Mouse (Mus musculus): Measurements from ENCODE around the gene Ezr. TPM values are rescaled to one million over a fixed set of nuclear protein-coding genes. Genes with fewer than 3 reads are reported as not detected.

The Ezr gene
- polyA plus RNA-seq, 1 experiment from 2014 or later, result 105 TPM

- 44% methylated on average over 5 of the region's 5 CpGs for WGBS
- H3K27me3 ChIP-seq (replicated peaks), result no peaks in the 10 kb centered on the region
- no peak overlapping the region for H3K4me3 ChIP-seq
- H3K36me3 ChIP-seq, result no peaks in the 10 kb centered on the region
- H3K4me2 ChIP-seq, result no peak overlapping the region
- no peak for ATAC-seq (ENCODE audit: extremely low read depth, insufficient number of reproducible peaks, low FRiP score, low TSS enrichment)
- H3K9ac ChIP-seq, result peak overlapping the region; percentile 51; the same call in 1 of the 2 replicates
- H3K9me3 ChIP-seq, result no peaks in the 10 kb centered on the region
- peak overlapping the region; percentile 90 for H3K27ac ChIP-seq (replicated peaks)
- H3K4me1 ChIP-seq, result peaks cover 97% of the 10 kb centered on the region
Measured at GRCm38 (mm10) chr17:6767771-6768170, 14.8 kb downstream of the Ezr start.

- no peak overlapping the region for H3K9ac ChIP-seq
Measured at GRCm38 (mm10) chr17:6766823-6767222, 15.8 kb downstream of the Ezr start.

GRCm38 (mm10) chr17:6765886-6766285 is 16.7 kb downstream of the Ezr start:
- WGBS, result 16% methylated on average over 2 of the region's 2 CpGs
- H3K4me2 ChIP-seq, result no peak overlapping the region
- no peak overlapping the region for H3K4me3 ChIP-seq
- H3K36me3 ChIP-seq, result no peaks in the 10 kb centered on the region
- peak overlapping the region; percentile 90 for H3K27ac ChIP-seq (replicated peaks)
- H3K9ac ChIP-seq, result peak overlapping the region; percentile 21
- H3K27me3 ChIP-seq (replicated peaks), result no peaks in the 10 kb centered on the region
- no peaks in the 10 kb centered on the region for H3K9me3 ChIP-seq
- ATAC-seq (ENCODE audit: extremely low read depth, insufficient number of reproducible peaks, low FRiP score, low TSS enrichment), result no peak
- peaks cover 83% of the 10 kb centered on the region for H3K4me1 ChIP-seq

More at GRCm38 (mm10) chr17:6766823-6767222, 15.8 kb downstream of the Ezr start:
- H3K36me3 ChIP-seq, result no peaks in the 10 kb centered on the region
- peaks cover 90% of the 10 kb centered on the region for H3K4me1 ChIP-seq
- no peaks in the 10 kb centered on the region for H3K27me3 ChIP-seq (replicated peaks)
- ATAC-seq (ENCODE audit: extremely low read depth, insufficient number of reproducible peaks, low FRiP score, low TSS enrichment), result no peak
- no peak overlapping the region for H3K4me3 ChIP-seq
- H3K27ac ChIP-seq (replicated peaks), result peak overlapping the region; percentile 90
- H3K4me2 ChIP-seq, result no peak overlapping the region
- 63% methylated on average over 4 of the region's 4 CpGs for WGBS
- no peaks in the 10 kb centered on the region for H3K9me3 ChIP-seq

- 82% methylated on average over 4 of the region's 4 CpGs for WGBS
- no peak for ATAC-seq (ENCODE audit: extremely low read depth, insufficient number of reproducible peaks, low FRiP score, low TSS enrichment)
- Histone ChIP-seq H3K9me3 (no peaks in the 10 kb centered on the region), H3K27me3 (replicated peaks) (no peaks in the 10 kb centered on the region), H3K36me3 (no peaks in the 10 kb centered on the region), H3K4me2 (no peak overlapping the region), H3K27ac (replicated peaks) (peak overlapping the region; percentile 90), H3K4me3 (no peak overlapping the region), H3K9ac (peak overlapping the region; percentile 21; the same call in 1 of the 2 replicates), H3K4me1 (peaks cover 82% of the 10 kb centered on the region)
Measured at GRCm38 (mm10) chr17:6764730-6765129, 17.9 kb downstream of the Ezr start.

- peaks cover 82% of the 10 kb centered on the region for H3K4me1 ChIP-seq
- H3K4me3 ChIP-seq, result no peak overlapping the region
- H3K36me3 ChIP-seq, result peaks cover 2% of the 10 kb centered on the region
- H3K4me2 ChIP-seq, result no peak overlapping the region
- 0 out of 2 replicates have a peak overlapping the region, but pooled peaks have one; percentile 20 for H3K27ac ChIP-seq (replicated peaks)
- WGBS, result 69% methylated on average over 7 of the region's 7 CpGs
- H3K27me3 ChIP-seq (replicated peaks), result no peaks in the 10 kb centered on the region
- peak overlapping the region; percentile 24; the same call in 1 of the 2 replicates for H3K9ac ChIP-seq
- ATAC-seq (ENCODE audit: extremely low read depth, insufficient number of reproducible peaks, low FRiP score, low TSS enrichment), result no peak
- H3K9me3 ChIP-seq, result no peaks in the 10 kb centered on the region
Measured at GRCm38 (mm10) chr17:6764227-6764593, 18.4 kb downstream of the Ezr start.

- Histone ChIP-seq H3K4me2 (no peak overlapping the region), H3K27me3 (replicated peaks) (no peaks in the 10 kb centered on the region), H3K9me3 (no peaks in the 10 kb centered on the region), H3K4me1 (peaks cover 77% of the 10 kb centered on the region), H3K27ac (replicated peaks) (no peak overlapping the region), H3K4me3 (no peak overlapping the region), H3K9ac (no peak overlapping the region; the same call in 1 of the 2 replicates), H3K36me3 (peaks cover 6% of the 10 kb centered on the region)
- 49% methylated on average over 7 of the region's 7 CpGs for WGBS
- ATAC-seq (ENCODE audit: extremely low read depth, insufficient number of reproducible peaks, low FRiP score, low TSS enrichment), result no peak
Measured at GRCm38 (mm10) chr17:6763513-6764226, 18.9 kb downstream of the Ezr start.

GRCm38 (mm10) chr17:6759717-6760292 is 22.8 kb downstream of the Ezr start:
- Histone ChIP-seq H3K27me3 (replicated peaks) (no peaks in the 10 kb centered on the region), H3K4me2 (peak overlapping the region; percentile 20; the same call in 1 of the 2 replicates), H3K36me3 (peaks cover 40% of the 10 kb centered on the region), H3K4me1 (peaks cover 53% of the 10 kb centered on the region), H3K4me3 (no peak overlapping the region), H3K27ac (replicated peaks) (peak overlapping the region; percentile 53; the same call in 1 of the 2 replicates), H3K9me3 (no peaks in the 10 kb centered on the region), H3K9ac (peak overlapping the region; percentile 6; the same call in 1 of the 2 replicates)
- ATAC-seq (ENCODE audit: extremely low read depth, insufficient number of reproducible peaks, low FRiP score, low TSS enrichment), result no peak
- 49% methylated on average over 9 of the region's 9 CpGs for WGBS

GRCm38 (mm10) chr17:6758845-6759244 is 23.7 kb downstream of the Ezr start:
- 78% methylated on average over 8 of the region's 8 CpGs for WGBS
- H3K27ac ChIP-seq (replicated peaks), result no peak overlapping the region; the same call in 1 of the 2 replicates
- peaks cover 44% of the 10 kb centered on the region for H3K4me1 ChIP-seq

GRCm38 (mm10) chr17:6757902-6758301 is 24.7 kb downstream of the Ezr start:
- H3K27ac ChIP-seq (replicated peaks), result no peak overlapping the region
- 91% methylated on average over 16 of the region's 16 CpGs for WGBS

More at GRCm38 (mm10) chr17:6758845-6759244, 23.7 kb downstream of the Ezr start:
- H3K9me3 ChIP-seq, result no peaks in the 10 kb centered on the region
- no peaks in the 10 kb centered on the region for H3K27me3 ChIP-seq (replicated peaks)
- no peak overlapping the region for H3K4me3 ChIP-seq
- ATAC-seq (ENCODE audit: extremely low read depth, insufficient number of reproducible peaks, low FRiP score, low TSS enrichment), result no peak
- no peak overlapping the region for H3K4me2 ChIP-seq
- no peak overlapping the region for H3K9ac ChIP-seq
- H3K36me3 ChIP-seq, result peaks cover 50% of the 10 kb centered on the region

GRCm38 (mm10) chr17:6755873-6756272 is 26.7 kb downstream of the Ezr start:
- WGBS, result 81% methylated on average over 8 of the region's 8 CpGs
- no peaks in the 10 kb centered on the region for H3K9me3 ChIP-seq
- H3K36me3 ChIP-seq, result peaks cover 80% of the 10 kb centered on the region
- H3K27me3 ChIP-seq (replicated peaks), result no peaks in the 10 kb centered on the region
- no peak overlapping the region for H3K4me3 ChIP-seq
- no peak overlapping the region for H3K27ac ChIP-seq (replicated peaks)
- H3K4me1 ChIP-seq, result peaks cover 48% of the 10 kb centered on the region
- no peak for ATAC-seq (ENCODE audit: extremely low read depth, insufficient number of reproducible peaks, low FRiP score, low TSS enrichment)
- no peak overlapping the region for H3K9ac ChIP-seq
- H3K4me2 ChIP-seq, result no peak overlapping the region

More at GRCm38 (mm10) chr17:6757902-6758301, 24.7 kb downstream of the Ezr start:
- Histone ChIP-seq H3K9ac (no peak overlapping the region), H3K4me2 (no peak overlapping the region), H3K9me3 (no peaks in the 10 kb centered on the region), H3K36me3 (peaks cover 59% of the 10 kb centered on the region), H3K4me3 (no peak overlapping the region), H3K4me1 (peaks cover 34% of the 10 kb centered on the region), H3K27me3 (replicated peaks) (no peaks in the 10 kb centered on the region)
- no peak for ATAC-seq (ENCODE audit: extremely low read depth, insufficient number of reproducible peaks, low FRiP score, low TSS enrichment)

GRCm38 (mm10) chr17:6755176-6755575 is 27.4 kb downstream of the Ezr start:
- Histone ChIP-seq H3K27me3 (replicated peaks) (no peaks in the 10 kb centered on the region), H3K4me2 (no peak overlapping the region), H3K9ac (no peak overlapping the region), H3K27ac (replicated peaks) (no peak overlapping the region), H3K4me1 (peaks cover 47% of the 10 kb centered on the region), H3K4me3 (no peak overlapping the region), H3K9me3 (no peaks in the 10 kb centered on the region), H3K36me3 (peaks cover 86% of the 10 kb centered on the region)
- 77% methylated on average over 9 of the region's 9 CpGs for WGBS
- ATAC-seq (ENCODE audit: extremely low read depth, insufficient number of reproducible peaks, low FRiP score, low TSS enrichment), result no peak

All from heart, embryonic 13.5 days (tissue).